Mouse (Mus musculus): ENCODE data around the gene Rnf215. TPM values are rescaled to one million over a fixed set of nuclear protein-coding genes. Genes with fewer than 3 reads are reported as not detected.
"Not testable (repeated sequence)": the region's sequence is repeated elsewhere in the genome, so short reads cannot be mapped to it uniquely, and the experiment has no call there.

Gene Rnf215
- polyA plus RNA-seq, 1 experiment from 2014 or later, result 37.4 TPM

DNA sequence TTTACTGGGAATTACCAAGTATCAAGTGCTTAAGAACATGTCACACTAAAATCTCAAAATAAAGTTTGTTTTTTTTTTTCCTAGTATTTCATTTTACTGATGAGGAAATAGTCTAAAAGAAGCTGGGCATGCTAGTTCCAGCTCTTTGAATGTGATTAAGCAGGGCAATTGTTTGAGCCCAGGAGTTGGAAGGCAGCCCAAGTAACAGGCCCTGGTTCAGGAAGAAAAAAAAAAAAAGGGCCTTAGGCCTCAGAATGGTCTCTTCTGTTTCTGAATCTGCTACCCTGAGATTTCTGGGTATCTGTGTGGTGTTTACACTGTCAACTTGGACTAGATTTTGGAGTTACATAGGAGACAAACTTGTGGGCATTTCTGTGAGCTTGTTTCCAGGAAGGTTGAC, 48.5 kb downstream of the Rnf215 start:
- Histone ChIP-seq H3K4me2 (no peak overlapping the region), H3K4me1 (peaks cover 16% of the 10 kb centered on the region), H3K27ac (no peak overlapping the region), H3K27me3 (no peaks in the 10 kb centered on the region), H3K4me3 (no peak overlapping the region), H3K9ac (no peak overlapping the region), H3K36me3 (peaks cover 47% of the 10 kb centered on the region), H3K9me3 (no peaks in the 10 kb centered on the region)
- no peak for ATAC-seq (ENCODE audit: insufficient number of reproducible peaks, insufficient read depth, low FRiP score, low TSS enrichment, low read depth)

- H3K27me3 ChIP-seq, result no peaks in the 10 kb centered on the region
- no peak overlapping the region for H3K9ac ChIP-seq
- ATAC-seq (ENCODE audit: insufficient number of reproducible peaks, insufficient read depth, low FRiP score, low TSS enrichment, low read depth), result no peak
- no peak overlapping the region for H3K4me3 ChIP-seq
- no peak overlapping the region for H3K4me2 ChIP-seq
- H3K36me3 ChIP-seq, result peaks cover 38% of the 10 kb centered on the region
- H3K27ac ChIP-seq, result no peak overlapping the region
- H3K9me3 ChIP-seq, result no peaks in the 10 kb centered on the region
- peaks cover 21% of the 10 kb centered on the region for H3K4me1 ChIP-seq
- 74% methylated on average over 4 of the region's 4 CpGs for WGBS
These were observed 49.4 kb downstream of the Rnf215 start for GRCm38 (mm10) chr11:4184251-4184952.

- H3K27me3 ChIP-seq; H3K27ac ChIP-seq; H3K4me3 ChIP-seq; H3K4me2 ChIP-seq; H3K9ac ChIP-seq; ATAC-seq (ENCODE audit: insufficient number of reproducible peaks, insufficient read depth, low FRiP score, low TSS enrichment, low read depth); H3K9me3 ChIP-seq: not testable (repeated sequence)
- Histone ChIP-seq H3K36me3 (peaks cover 27% of the 10 kb centered on the region), H3K4me1 (peaks cover 28% of the 10 kb centered on the region)
- WGBS, result 88% methylated on average over 6 of the region's 6 CpGs
These were observed 50.5 kb downstream of the Rnf215 start for GRCm38 (mm10) chr11:4185480-4185879.

DNA sequence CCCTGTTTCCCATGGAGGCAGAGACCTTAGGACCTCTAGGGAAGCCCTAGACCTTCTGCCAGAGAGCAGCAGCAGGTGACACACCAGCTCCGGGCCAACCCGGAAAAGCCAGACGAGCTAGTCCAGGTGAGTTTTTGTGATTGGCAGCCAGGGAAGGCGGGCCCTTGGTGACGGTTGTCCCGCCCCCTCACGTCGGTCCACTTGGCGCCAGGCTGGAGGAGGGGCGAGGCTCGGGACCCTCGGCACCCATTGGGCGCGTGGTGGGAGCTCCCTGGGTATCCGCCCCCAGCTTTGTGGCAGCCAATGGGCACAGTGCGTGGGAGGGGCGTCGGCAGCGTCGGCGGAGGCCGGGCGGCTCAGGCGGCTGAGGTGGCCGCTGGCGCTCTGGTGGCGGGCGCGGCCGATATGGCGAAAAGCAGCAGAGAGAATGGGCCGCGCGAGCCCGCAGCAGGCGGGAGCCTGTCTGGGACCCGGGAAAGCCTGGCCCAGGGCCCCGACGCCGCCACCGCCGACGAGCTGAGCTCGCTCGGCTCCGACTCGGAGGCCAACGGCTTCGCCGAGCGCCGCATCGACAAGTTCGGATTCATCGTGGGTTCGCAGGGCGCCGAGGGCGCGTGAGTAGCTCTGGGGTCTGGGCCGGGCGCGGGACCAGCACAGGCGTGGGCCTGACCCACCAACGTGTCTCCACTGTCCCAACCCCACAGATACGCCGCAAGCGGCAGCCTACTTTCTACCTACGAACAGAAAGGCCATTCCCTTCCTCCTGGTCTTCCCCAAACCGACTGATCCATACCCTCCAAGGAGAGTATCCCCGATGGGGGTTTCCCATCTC, 51.7 kb downstream of the Rnf215 start, which contains the start of gene Tbc1d10a:
Tbc1d10a (plus strand) TSS at position 304 of the 832 bp plus-strand sequence.
- Histone ChIP-seq H3K36me3 (peaks cover 15% of the 10 kb centered on the region), H3K9ac (peak within 1 kb of the TSS; percentile 87), H3K4me3 (peak within 1 kb of the TSS; percentile 73), H3K27ac (peak within 1 kb of the TSS; percentile 60; the same call in 1 of the 2 replicates), H3K4me2 (peak within 1 kb of the TSS; percentile 86), H3K9me3 (no peaks in the 10 kb centered on the region), H3K4me1 (peaks cover 40% of the 10 kb centered on the region), H3K27me3 (no peaks in the 10 kb centered on the region)
- under 1% methylated on average over 71 of the region's 71 CpGs for WGBS
- ATAC-seq (ENCODE audit: insufficient number of reproducible peaks, insufficient read depth, low FRiP score, low TSS enrichment, low read depth), result peak; percentile 99

GRCm38 (mm10) chr11:4187318-4187700, 52.3 kb downstream of the Rnf215 start:
- no peak for ATAC-seq (ENCODE audit: insufficient number of reproducible peaks, insufficient read depth, low FRiP score, low TSS enrichment, low read depth)
- Histone ChIP-seq H3K36me3 (peaks cover 12% of the 10 kb centered on the region), H3K4me1 (peaks cover 46% of the 10 kb centered on the region), H3K27me3 (no peaks in the 10 kb centered on the region), H3K4me2 (peak overlapping the region; percentile 86), H3K9me3 (no peaks in the 10 kb centered on the region), H3K9ac (peak overlapping the region; percentile 87), H3K4me3 (peak overlapping the region; percentile 73), H3K27ac (no peak overlapping the region)
- 11% methylated on average over 9 of the region's 9 CpGs for WGBS

DNA sequence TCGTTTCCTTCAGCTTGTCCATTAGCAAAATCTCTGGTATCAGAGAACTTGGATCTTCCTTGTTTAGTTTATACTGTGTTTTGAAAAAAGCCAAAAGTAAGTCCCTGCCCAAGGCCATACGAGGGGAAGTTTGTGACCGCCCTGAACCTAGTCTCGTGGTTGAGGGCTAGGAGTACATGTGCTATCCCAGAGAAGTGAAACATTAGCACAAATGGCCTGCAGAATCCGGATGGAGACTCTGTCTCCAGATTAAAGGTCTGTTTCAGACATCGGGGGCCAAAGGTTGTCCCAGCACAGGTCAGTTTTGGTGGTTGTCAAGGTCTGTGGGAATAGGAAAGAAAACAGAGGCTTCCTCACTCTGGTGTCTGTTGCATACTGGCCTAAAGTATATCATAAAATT, 54.2 kb downstream of the Rnf215 start:
- H3K4me2 ChIP-seq, result 0 out of 2 replicates have a peak overlapping the region, but pooled peaks have one; percentile 86
- no peak overlapping the region for H3K27ac ChIP-seq
- ATAC-seq (ENCODE audit: insufficient number of reproducible peaks, insufficient read depth, low FRiP score, low TSS enrichment, low read depth), result no peak
- no peak overlapping the region for H3K4me3 ChIP-seq
- H3K36me3 ChIP-seq, result 0 out of 2 replicates have a peak, but pooled peaks cover 3% of the 10 kb centered on the region
- no peaks in the 10 kb centered on the region for H3K27me3 ChIP-seq
- H3K9me3 ChIP-seq, result no peaks in the 10 kb centered on the region
- no peak overlapping the region for H3K9ac ChIP-seq
- peaks cover 58% of the 10 kb centered on the region for H3K4me1 ChIP-seq
- WGBS, result 86% methylated on average over 6 of the region's 6 CpGs

- H3K9me3 ChIP-seq, result no peaks in the 10 kb centered on the region
- no peak for ATAC-seq (ENCODE audit: insufficient number of reproducible peaks, insufficient read depth, low FRiP score, low TSS enrichment, low read depth)
- H3K36me3 ChIP-seq, result peaks cover 3% of the 10 kb centered on the region; the same call in 1 of the 2 replicates
- peaks cover 58% of the 10 kb centered on the region for H3K4me1 ChIP-seq
- no peaks in the 10 kb centered on the region for H3K27me3 ChIP-seq
- H3K27ac ChIP-seq, result peak overlapping the region; percentile 39; the same call in 1 of the 2 replicates
- H3K9ac ChIP-seq, result peak overlapping the region; percentile 12; the same call in 1 of the 2 replicates
- WGBS, result 55% methylated on average over 3 of the region's 3 CpGs
- H3K4me3 ChIP-seq, result no peak overlapping the region
- H3K4me2 ChIP-seq, result 0 out of 2 replicates have a peak overlapping the region, but pooled peaks have one; percentile 14
These were observed 55.7 kb downstream of the Rnf215 start for GRCm38 (mm10) chr11:4190677-4191076.

Small RNAs within 50 kb of the gene (microRNA-seq; reads per million reads assigned to microRNA genes)
- 5.4 reads per million, percentile 19 among the genes with 10 or more reads in this experiment for gene Mir3060

Other genes with a start within 250 kb of the Rnf215 start
- 0.20 TPM in 1 of 2 replicates, not detected in the other for gene 4921536K21Rik, start 240.1 kb upstream of the Rnf215 start, polyA plus RNA-seq (2015; fragmentation: Nextera tagmentation; extraction: Ambion mirVana)
- 8.7 and 9.2 TPM in 2 replicates for gene Dusp18, start 240.0 kb upstream of the Rnf215 start, polyA plus RNA-seq (2015; fragmentation: Nextera tagmentation; extraction: Ambion mirVana)
- 7.7 and 8.6 TPM in 2 replicates for gene Slc35e4, start 220.5 kb upstream of the Rnf215 start, polyA plus RNA-seq (2015; fragmentation: Nextera tagmentation; extraction: Ambion mirVana)
- 38.9 and 42.1 TPM in 2 replicates for gene Tcn2, start 203.0 kb upstream of the Rnf215 start, polyA plus RNA-seq (2015; fragmentation: Nextera tagmentation; extraction: Ambion mirVana)
- 78.6 and 80.9 TPM in 2 replicates for gene Pes1, start 171.2 kb upstream of the Rnf215 start, polyA plus RNA-seq (2015; fragmentation: Nextera tagmentation; extraction: Ambion mirVana)
- gene 4930556J24Rik, start 158.4 kb upstream of the Rnf215 start, polyA plus RNA-seq (2015; fragmentation: Nextera tagmentation; extraction: Ambion mirVana), result 0.17 TPM in 1 of 2 replicates, not detected in the other
- gene Gal3st1, start 151.6 kb upstream of the Rnf215 start, polyA plus RNA-seq (2015; fragmentation: Nextera tagmentation; extraction: Ambion mirVana), result 2.3 and 2.6 TPM in 2 replicates
- 0.52 and 0.85 TPM in 2 replicates for gene Sec14l4, start 103.7 kb upstream of the Rnf215 start, polyA plus RNA-seq (2015; fragmentation: Nextera tagmentation; extraction: Ambion mirVana)
- not detected in 2 replicates for gene Sec14l3, start 70.4 kb upstream of the Rnf215 start, polyA plus RNA-seq (2015; fragmentation: Nextera tagmentation; extraction: Ambion mirVana)
- gene Mtfp1, start 39.8 kb upstream of the Rnf215 start, polyA plus RNA-seq (2015; fragmentation: Nextera tagmentation; extraction: Ambion mirVana), result 6.7 and 7.7 TPM in 2 replicates
- gene Sec14l2, start 11.8 kb upstream of the Rnf215 start, polyA plus RNA-seq (2015; fragmentation: Nextera tagmentation; extraction: Ambion mirVana), result 2.0 and 3.8 TPM in 2 replicates
- gene Ccdc157, start 25.1 kb downstream of the Rnf215 start, polyA plus RNA-seq (2015; fragmentation: Nextera tagmentation; extraction: Ambion mirVana), result 8.2 and 9.7 TPM in 2 replicates
- 59.6 and 71.6 TPM in 2 replicates for gene Sf3a1, start 25.1 kb downstream of the Rnf215 start, polyA plus RNA-seq (2015; fragmentation: Nextera tagmentation; extraction: Ambion mirVana)
- gene Tbc1d10a, start 51.6 kb downstream of the Rnf215 start, polyA plus RNA-seq (2015; fragmentation: Nextera tagmentation; extraction: Ambion mirVana), result 39.2 and 39.4 TPM in 2 replicates
- 6.6 and 7.1 TPM in 2 replicates for gene Castor1, start 83.0 kb downstream of the Rnf215 start, polyA plus RNA-seq (2015; fragmentation: Nextera tagmentation; extraction: Ambion mirVana)
- not detected in 2 replicates for gene Osm, start 101.2 kb downstream of the Rnf215 start, polyA plus RNA-seq (2015; fragmentation: Nextera tagmentation; extraction: Ambion mirVana)
- gene Lif, start 122.4 kb downstream of the Rnf215 start, polyA plus RNA-seq (2015; fragmentation: Nextera tagmentation; extraction: Ambion mirVana), result 0.15 and 0.18 TPM in 2 replicates

Measured in embryonic facial prominence, embryonic 13.5 days (tissue).